Mouse (Mus musculus) small intestine, adult 2 months (tissue): ENCODE measurements around the gene Lingo2. TPM values are rescaled to one million over a fixed set of nuclear protein-coding genes. Genes with fewer than 3 reads are reported as not detected.

Source experiments
- H3K27ac ChIP-seq: fragments of 200-500 bp; 2 replicates; pipeline ENCODE4 v1.5.1; 2012; ENCODE audit warnings: low read depth, low read length, control low read depth, inconsistent platforms; ENCODE audit not compliant: insufficient read depth
- H3K27me3 ChIP-seq: fragments of 200-500 bp; 2 replicates; pipeline ENCODE4 v1.6.1; 2012; ENCODE audit warnings: mild to moderate bottlenecking, moderate library complexity, low read length, inconsistent platforms; ENCODE audit not compliant: control insufficient read depth, insufficient read depth
- H3K36me3 ChIP-seq: fragments of 200-500 bp; 2 replicates; pipeline ENCODE4 v1.6.1; 2012; ENCODE audit warnings: mild to moderate bottlenecking, low read length, control low read depth, inconsistent platforms; ENCODE audit not compliant: control insufficient read depth, insufficient read depth
- H3K4me1 ChIP-seq: fragments of 200-500 bp; 2 replicates; pipeline ENCODE4 v1.6.1; 2012; ENCODE audit warnings: low read length, inconsistent platforms, mixed read lengths; ENCODE audit not compliant: control insufficient read depth, insufficient read depth, insufficient read length
- H3K4me3 ChIP-seq: fragments of 200-500 bp; 2 replicates; pipeline ENCODE4 v1.5.1; 2012; ENCODE audit warnings: low read depth, mild to moderate bottlenecking, control low read depth, inconsistent platforms, low read length, moderate library complexity
- CTCF ChIP-seq: fragments of 200-500 bp; IDR thresholded peaks from 2 replicates; pipeline ENCODE4 v1.5.1; 2012; ENCODE audit warnings: low read depth, mild to moderate bottlenecking, control low read depth, inconsistent platforms, low read length, moderate library complexity, mixed read lengths; ENCODE audit not compliant: insufficient replicate concordance, insufficient read length; ENCODE audit errors: extremely low read depth
- POLR2A ChIP-seq: fragments of 200-500 bp; IDR thresholded peaks from 2 replicates; pipeline ENCODE4 v1.6.1; 2012; ENCODE audit warnings: low read depth, mild to moderate bottlenecking, control low read depth, inconsistent platforms, low read length, moderate library complexity
- WGBS: fragments of 180-500 bp; shearing (Covaris S2); methylation state at CpG from one replicate; pipeline ENCODE4 v1.1.7; 2018; 5-methylcytosine and 5-hydroxymethylcytosine counted together
- polyA plus RNA-seq: library from polyadenylated mRNA; depleted of rRNA; stranded (reverse); fragments of >200 nt; gene quantifications from 2 replicates; pipeline ENCODE4 v1.2.3, GENCODE M21; 2012

The Lingo2 gene
- polyA plus RNA-seq, 1 experiment = not detected

DNA sequence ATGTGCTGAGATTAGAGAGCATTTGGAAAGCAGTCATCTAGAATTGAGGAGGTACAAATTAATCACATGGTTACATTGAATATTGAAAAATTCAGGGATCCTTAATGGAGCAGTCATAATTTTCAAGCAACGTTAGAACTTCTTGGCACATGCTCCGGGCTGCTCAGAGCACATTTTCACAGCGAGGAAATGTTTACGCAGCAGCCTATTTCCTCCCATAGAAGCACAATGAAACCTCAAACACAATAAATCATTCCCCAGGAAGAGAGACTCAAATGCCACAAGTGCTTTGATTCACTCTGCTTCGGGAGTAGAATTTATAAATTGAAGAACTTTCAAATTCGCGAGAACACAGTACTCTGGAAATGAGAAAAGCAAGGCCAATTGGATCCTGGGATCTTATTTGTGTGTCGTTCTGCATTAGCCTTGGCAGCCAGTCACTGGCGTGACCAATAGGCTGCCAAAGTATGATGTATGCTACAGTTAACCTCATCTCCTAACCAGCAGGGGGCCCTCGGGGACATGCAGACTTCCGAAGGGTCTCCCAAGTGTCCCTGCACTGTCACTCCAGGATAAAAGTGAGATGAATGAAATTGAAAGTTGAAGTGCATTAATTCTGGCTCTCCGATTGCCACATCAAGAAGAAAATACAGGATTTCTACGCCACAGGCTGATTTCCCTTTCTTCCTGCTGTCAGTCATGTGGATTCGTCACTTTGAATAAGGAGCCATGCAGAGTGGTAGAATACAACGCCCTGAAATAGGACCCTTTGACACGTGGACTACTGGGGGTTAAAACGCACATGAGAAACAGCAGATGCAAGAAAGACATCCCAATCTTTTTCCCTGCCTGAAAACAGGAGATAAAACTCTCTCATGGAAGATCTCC is 662.5 kb downstream of the Lingo2 start:
- no peaks in the 10 kb centered on the region for H3K4me1 ChIP-seq
- H3K36me3 ChIP-seq = no peaks in the 10 kb centered on the region
- H3K4me3 ChIP-seq = no peak overlapping the region
- 19% methylated on average over 17 of the region's 17 CpGs for WGBS
- TF ChIP-seq CTCF (0 out of 2 replicates have a peak, but pooled peaks have one; percentile 18), POLR2A (no peak)
- no peaks in the 10 kb centered on the region for H3K27me3 ChIP-seq
- no peak overlapping the region for H3K27ac ChIP-seq

DNA sequence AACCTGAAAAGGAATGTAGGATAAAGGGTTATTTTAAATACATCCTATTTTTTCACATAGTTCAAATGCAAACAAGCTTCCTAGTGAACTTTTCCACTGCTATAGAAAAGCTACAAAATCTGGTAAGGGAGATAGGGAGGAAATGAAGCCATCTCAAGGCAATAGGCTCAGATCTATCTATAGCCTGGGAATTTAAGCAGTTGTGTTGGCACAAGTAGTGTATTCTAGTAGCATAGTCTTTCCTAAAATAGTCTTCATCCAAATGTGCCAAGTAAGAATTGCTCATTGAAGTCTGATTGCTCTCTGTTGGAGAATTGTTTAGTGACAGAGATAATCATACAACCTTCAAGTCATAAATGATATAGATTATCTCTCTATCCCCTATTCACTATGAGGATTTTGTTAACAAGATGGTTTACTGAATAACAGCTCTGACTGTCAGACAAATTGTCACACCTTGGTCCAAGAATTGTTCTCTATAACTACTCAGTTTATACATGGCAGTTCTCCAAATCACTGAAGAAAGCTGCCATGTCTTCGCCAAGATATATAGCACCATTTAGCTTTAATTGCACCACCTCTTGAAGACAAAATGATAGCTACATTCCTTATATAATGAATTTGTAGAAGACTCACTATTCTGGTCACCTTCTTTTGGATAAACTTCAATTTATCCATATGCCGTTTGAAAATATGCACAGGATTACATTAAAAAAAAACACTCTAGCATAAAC is 688.9 kb downstream of the Lingo2 start:
- no peak overlapping the region for H3K4me3 ChIP-seq
- 80% methylated on average over 2 of the region's 2 CpGs for WGBS

DNA sequence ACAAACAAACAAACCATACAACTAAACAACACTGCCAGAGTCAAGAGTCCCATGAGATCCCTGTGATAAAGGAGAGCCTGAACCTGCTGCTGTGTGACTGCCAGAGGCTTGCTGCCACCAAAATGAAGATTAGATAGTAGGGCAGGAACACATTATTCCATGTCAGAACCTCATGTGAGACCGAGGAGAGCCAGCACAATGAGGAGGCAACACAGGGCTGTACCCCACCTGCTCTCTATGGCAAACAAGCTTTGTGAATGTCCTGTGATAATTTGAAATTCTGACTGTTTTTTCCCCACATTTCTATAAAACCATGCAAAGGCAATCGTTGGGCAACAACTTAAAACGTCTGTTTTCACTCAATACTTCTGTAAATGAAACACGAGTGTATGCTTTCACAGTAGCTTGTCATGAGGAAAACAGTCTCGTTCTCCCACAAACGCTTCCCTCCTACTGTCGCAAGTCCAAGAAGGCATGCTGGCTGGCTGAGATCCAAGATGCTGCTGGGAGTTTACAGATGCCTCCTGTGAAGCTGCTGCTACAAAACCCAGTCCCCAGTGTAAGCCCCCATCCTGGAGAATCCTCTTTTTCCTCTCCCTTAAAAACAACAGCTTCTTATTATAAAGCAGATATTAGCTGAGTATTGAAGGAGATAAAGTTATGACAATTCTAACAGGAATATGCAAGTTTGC is 765.2 kb downstream of the Lingo2 start:
- TF ChIP-seq CTCF = no peak
- H3K27ac ChIP-seq = no peak overlapping the region
- H3K27me3 ChIP-seq = no peaks in the 10 kb centered on the region
- no peaks in the 10 kb centered on the region for H3K4me1 ChIP-seq
- WGBS = 36% methylated on average over 7 of the region's 7 CpGs
- no peak overlapping the region for H3K4me3 ChIP-seq
- no peaks in the 10 kb centered on the region for H3K36me3 ChIP-seq

More for the DNA sequence above, 688.9 kb downstream of the Lingo2 start:
- H3K4me1 ChIP-seq = no peaks in the 10 kb centered on the region
- no peak overlapping the region for H3K27ac ChIP-seq
- TF ChIP-seq POLR2A (no peak), CTCF (no peak)
- no peaks in the 10 kb centered on the region for H3K36me3 ChIP-seq
- no peaks in the 10 kb centered on the region for H3K27me3 ChIP-seq

DNA sequence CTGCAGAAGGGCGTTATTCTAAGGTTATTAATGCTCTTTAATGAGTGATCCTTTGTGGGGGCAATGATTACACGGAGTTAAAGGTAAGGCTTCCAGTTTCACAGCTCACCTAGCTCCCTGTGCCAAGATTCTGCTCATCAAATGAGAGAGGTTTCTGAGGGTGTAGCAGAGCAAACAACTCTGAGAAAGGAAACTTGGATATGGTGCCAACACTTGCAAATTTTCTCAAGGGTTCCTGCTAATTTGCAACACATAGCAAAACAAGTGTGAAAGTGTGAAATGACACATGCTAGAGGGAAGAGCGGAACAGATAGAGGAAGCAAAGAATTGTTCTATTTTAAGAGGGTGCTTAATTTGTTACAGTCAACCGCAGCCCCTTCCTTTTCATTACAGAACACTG is 767.9 kb downstream of the Lingo2 start:
- Histone ChIP-seq H3K36me3 (no peaks in the 10 kb centered on the region), H3K27me3 (no peaks in the 10 kb centered on the region), H3K27ac (no peak overlapping the region), H3K4me1 (no peaks in the 10 kb centered on the region), H3K4me3 (no peak overlapping the region)
- WGBS = 39% methylated on average over 4 of the region's 4 CpGs
- TF ChIP-seq POLR2A (no peak), CTCF (no peak)

DNA sequence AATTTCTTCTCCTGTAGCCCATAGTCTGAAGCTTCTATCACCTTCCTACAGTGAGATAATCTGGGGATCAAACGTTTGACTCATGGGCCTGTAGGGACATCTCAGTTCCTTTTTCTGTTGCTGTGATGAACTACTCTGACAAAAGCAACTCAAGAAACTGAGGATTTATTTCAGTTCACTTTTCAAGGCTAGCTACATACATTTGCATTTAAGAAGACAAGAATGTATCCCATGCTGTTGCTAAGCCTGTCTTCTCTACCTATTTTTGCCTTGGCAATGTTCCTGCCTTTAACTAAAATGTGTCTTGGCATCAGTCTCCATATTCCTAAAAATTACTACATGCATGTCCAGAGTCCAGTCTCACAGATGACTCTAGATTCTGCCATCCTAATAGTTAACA is 781.4 kb downstream of the Lingo2 start:
- no peaks in the 10 kb centered on the region for H3K4me1 ChIP-seq
- no peaks in the 10 kb centered on the region for H3K27me3 ChIP-seq
- no peak overlapping the region for H3K27ac ChIP-seq
- no peak overlapping the region for H3K4me3 ChIP-seq
- H3K36me3 ChIP-seq = no peaks in the 10 kb centered on the region
- no peak for TF ChIP-seq CTCF
- no peak for TF ChIP-seq POLR2A
- 37% methylated on average over 1 of the region's 1 CpGs for WGBS

DNA sequence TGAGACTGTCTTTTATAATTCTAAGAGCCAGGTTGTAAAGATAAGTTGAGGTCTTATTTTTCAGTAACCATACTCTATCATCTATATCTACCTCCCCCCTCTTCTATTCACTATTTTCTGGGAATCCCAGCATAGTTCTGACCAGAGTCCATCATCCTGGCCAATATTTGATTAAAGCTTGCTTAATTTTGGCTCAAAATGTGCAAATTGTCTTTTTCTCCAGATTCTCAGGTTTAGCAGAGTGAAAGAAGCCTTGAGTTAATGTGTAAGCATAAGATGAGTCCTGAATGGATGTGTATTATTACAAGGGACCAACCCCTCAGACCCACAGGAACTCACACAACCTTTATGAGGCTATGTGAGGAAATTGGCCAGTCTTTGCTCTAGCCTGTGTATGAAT is 820.2 kb downstream of the Lingo2 start:
- TF ChIP-seq POLR2A (no peak), CTCF (no peak)
- no peak overlapping the region for H3K4me3 ChIP-seq

DNA sequence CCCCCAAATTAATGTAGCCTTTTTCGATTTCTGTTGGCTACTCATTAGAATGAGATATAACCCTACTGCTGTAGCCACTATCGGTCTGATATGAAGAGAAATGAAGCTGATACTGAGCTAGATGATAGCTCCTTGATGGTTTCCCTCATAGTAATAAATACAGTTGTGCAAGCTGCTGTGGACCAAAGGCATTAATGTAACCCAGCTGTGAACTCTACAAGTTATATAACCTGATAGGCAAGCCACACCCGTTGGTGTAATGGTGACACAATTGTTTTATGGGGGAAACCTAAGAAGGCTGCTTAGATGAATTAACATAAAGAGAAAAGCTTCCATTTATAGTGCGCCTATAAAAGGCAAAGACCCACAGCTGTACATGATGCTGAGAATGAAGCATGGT is 856.1 kb downstream of the Lingo2 start:
- TF ChIP-seq POLR2A (no peak), CTCF (no peak)
- Histone ChIP-seq H3K4me3 (no peak overlapping the region), H3K27ac (no peak overlapping the region), H3K27me3 (no peaks in the 10 kb centered on the region), H3K36me3 (no peaks in the 10 kb centered on the region), H3K4me1 (no peaks in the 10 kb centered on the region)
- WGBS = 39% methylated on average over 4 of the region's 4 CpGs

More for the DNA sequence above, 820.2 kb downstream of the Lingo2 start:
- Histone ChIP-seq H3K27me3 (no peaks in the 10 kb centered on the region), H3K36me3 (no peaks in the 10 kb centered on the region), H3K27ac (no peak overlapping the region), H3K4me1 (no peaks in the 10 kb centered on the region)
